Mouse (Mus musculus) liver, embryonic 14.5 days (tissue): ENCODE measurements around the gene Rasgrp2.

Experiments
- CTCF ChIP-seq: IDR thresholded peaks from 2 replicates; pipeline ENCODE4 v1.5.1; 2016; ENCODE audit warnings: antibody characterized with exemption, low read depth, control low read depth
- EP300 ChIP-seq: IDR thresholded peaks from 2 replicates; pipeline ENCODE4 v1.6.1; 2016; ENCODE audit warnings: antibody characterized with exemption, low read depth

- TF ChIP-seq CTCF (no peak), EP300 (no peak)
These were observed 55.0 kb downstream of the Rasgrp2 start for GRCm38 (mm10) chr19:6454041-6454720.
